In genomic region chr11:40891485-40891884, GRCm38 (mm10) we compare ENCODE assay signal across 24 mouse cellular contexts.
A peak's percentile ranks its signal among the peaks of the same experiment; 100 is the strongest.
DNase-seq lines count a peak whose midpoint lies in the region; ATAC-seq and TF ChIP-seq lines count a peak whose summit lies in the region.
"Had no signal": no experiment of that assay in that cellular context is flagged by ENCODE, and none has a peak within 500 bp of the region (broad histone marks: within the 10 kb centered on the region; RNA-seq: fewer than 3 reads in every experiment).

No protein-coding gene starts in this region.

- intact Hi-C loops in left cerebral cortex, adult 2 months (cut with DNase I) = loop anchor here (2.0 kb wide), 2 partner anchors 105 to 601 kb away; no protein-coding TSS in a partner anchor
- intact Hi-C loops in left cerebral cortex, postnatal 14 days (cut with DNase I) = no loop called here

- DNase-seq in frontal cortex, postnatal 25 days (ENCODE audit: low spot score in 2 of 2) = no peak
- no peak for DNase-seq in left cerebral cortex, adult 2 months (ENCODE audit: extremely low spot score in 1 of 2, low spot score in 2 of 2)
- no peak for DNase-seq in left cerebral cortex, postnatal 14 days (ENCODE audit: low spot score in 2 of 2)
- DNase-seq in right cerebral cortex, adult 18-20 months = peak; percentile 24
- no peak for DNase-seq in right cerebral cortex, postnatal 25 days
- DNase-seq in telencephalon, adult 2 months (ENCODE audit: low read depth, low spot score) = peak; percentile 59
- no peak for DNase-seq in c-Kit-positive CD71-positive TER-119-positive erythroid progenitor cells, embryonic 14.5 days (ENCODE audit: low spot score)
- DNase-seq: adrenal gland, adult 8-10 months; adrenal gland, postnatal 14 days; adrenal gland, postnatal 36 days; cerebellum, adult 11-12 months; cerebellum, adult 2 months; cerebellum, adult 9-10 months; cerebellum, postnatal 10 days; cerebellum, postnatal 25 days; forebrain, postnatal 0 days had no signal

- H3K27ac ChIP-seq in left cerebral cortex, adult 2 months = peak overlapping the region; percentile 13
- H3K27ac ChIP-seq: embryonic facial prominence, embryonic 10.5 days; embryonic facial prominence, embryonic 12.5 days; forebrain, embryonic 13.5 days; forebrain, embryonic 15.5 days had no signal

- no peak for TF ChIP-seq CTCF in left cerebral cortex, adult 2 months (IDR thresholded peaks at IDR 0.05)

- H3K4me3 ChIP-seq in left cerebral cortex, adult 2 months = no peak overlapping the region
- H3K4me3 ChIP-seq: embryonic facial prominence, embryonic 10.5 days; embryonic facial prominence, embryonic 12.5 days; forebrain, embryonic 13.5 days; forebrain, embryonic 15.5 days had no signal

- peak; percentile 86 for ATAC-seq in frontal cortex, adult (ENCODE audit: low TSS enrichment)
- ATAC-seq: activated CD4-positive, CD25-positive, alpha-beta regulatory T cell, adult 4 months; CD4-positive, CD25-positive, alpha-beta regulatory T cell, adult 4 months; forebrain, embryonic 13.5 days; forebrain, embryonic 15.5 days; forebrain, postnatal 0 days; Patski had no signal

Comparison
In these comparisons a context has a peak if more than half of its experiments do, and no peak if none do; other contexts are left out.
1. DNase-seq: peak in right cerebral cortex, adult 18-20 months (single experiment) and telencephalon, adult 2 months (single experiment); none in frontal cortex, postnatal 25 days (0 of 2), left cerebral cortex, adult 2 months (0 of 2), left cerebral cortex, postnatal 14 days (0 of 2), right cerebral cortex, postnatal 25 days (single experiment) and c-Kit-positive CD71-positive TER-119-positive erythroid progenitor cells, embryonic 14.5 days (single experiment).